Mouse (Mus musculus) testis, adult 2 months (tissue): Measurements from ENCODE around the gene Rsph6a. TPM values are rescaled to one million over a fixed set of nuclear protein-coding genes. Genes with fewer than 3 reads are reported as not detected.

Experiments used
- H3K27ac ChIP-seq: fragments of 200-500 bp; 2 replicates; pipeline ENCODE4 v1.5.1; 2012; ENCODE audit warnings: low read depth, low read length; ENCODE audit not compliant: control insufficient read depth, insufficient read depth
- H3K27me3 ChIP-seq: fragments of 200-500 bp; 2 replicates; pipeline ENCODE4 v1.6.1; 2012; ENCODE audit warnings: mild to moderate bottlenecking, low read length, moderate library complexity; ENCODE audit not compliant: control insufficient read depth, insufficient read depth
- H3K36me3 ChIP-seq: fragments of 200-500 bp; 2 replicates; pipeline ENCODE4 v1.6.1; 2012; ENCODE audit warnings: mild to moderate bottlenecking, low read length; ENCODE audit not compliant: control insufficient read depth, insufficient read depth
- H3K4me1 ChIP-seq: fragments of 200-500 bp; 2 replicates; pipeline ENCODE4 v1.6.1; 2012; ENCODE audit warnings: low read length; ENCODE audit not compliant: control insufficient read depth, insufficient read depth
- H3K4me3 ChIP-seq: fragments of 200-500 bp; 2 replicates; pipeline ENCODE4 v1.5.1; 2012; ENCODE audit warnings: low read depth, mild to moderate bottlenecking, low read length, moderate library complexity, mixed read lengths; ENCODE audit not compliant: control insufficient read depth
- CTCF ChIP-seq: fragments of 200-500 bp; IDR thresholded peaks from 2 replicates; pipeline ENCODE4 v1.5.1; 2012; ENCODE audit warnings: low read depth, mild to moderate bottlenecking, inconsistent platforms, low read length, moderate library complexity; ENCODE audit not compliant: control insufficient read depth, insufficient read depth, insufficient replicate concordance
- POLR2A ChIP-seq: fragments of 200-500 bp; IDR thresholded peaks from 2 replicates; pipeline ENCODE4 v1.6.1; 2012; ENCODE audit warnings: low read depth, mild to moderate bottlenecking, inconsistent platforms, low read length, moderate library complexity; ENCODE audit not compliant: control insufficient read depth
- polyA plus RNA-seq: library from polyadenylated mRNA; depleted of rRNA; stranded (reverse); fragments of >200 nt; gene quantifications from 2 replicates; pipeline ENCODE4 v1.2.3, GENCODE M21; 2012

Gene Rsph6a
- polyA plus RNA-seq, 1 experiment = 226 TPM

DNA sequence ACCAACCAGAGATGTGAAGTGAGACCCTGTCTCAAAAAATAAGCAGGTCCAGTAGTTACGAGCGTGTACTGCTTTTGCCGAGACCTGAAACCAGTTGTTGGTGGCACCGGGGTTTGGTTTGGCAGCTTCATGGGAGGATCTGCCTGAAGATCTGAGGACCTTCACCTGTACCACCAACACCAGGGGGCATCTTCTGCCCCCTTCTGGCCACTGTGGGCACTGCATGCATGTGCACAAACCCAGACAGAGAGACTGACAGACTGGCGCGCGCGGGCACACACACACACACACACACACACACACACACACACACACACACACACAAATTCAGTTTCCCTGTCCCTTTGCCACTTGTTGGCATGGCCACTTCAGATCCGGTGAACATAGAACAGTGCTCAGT, 19.0 kb downstream of the Rsph6a start:
- H3K27me3 ChIP-seq = no peaks in the 10 kb centered on the region
- no peaks in the 10 kb centered on the region for H3K36me3 ChIP-seq
- peaks cover 28% of the 10 kb centered on the region for H3K4me1 ChIP-seq
- no peak overlapping the region for H3K27ac ChIP-seq
- TF ChIP-seq POLR2A (no peak), CTCF (peak; percentile 92)
- no peak overlapping the region for H3K4me3 ChIP-seq

DNA sequence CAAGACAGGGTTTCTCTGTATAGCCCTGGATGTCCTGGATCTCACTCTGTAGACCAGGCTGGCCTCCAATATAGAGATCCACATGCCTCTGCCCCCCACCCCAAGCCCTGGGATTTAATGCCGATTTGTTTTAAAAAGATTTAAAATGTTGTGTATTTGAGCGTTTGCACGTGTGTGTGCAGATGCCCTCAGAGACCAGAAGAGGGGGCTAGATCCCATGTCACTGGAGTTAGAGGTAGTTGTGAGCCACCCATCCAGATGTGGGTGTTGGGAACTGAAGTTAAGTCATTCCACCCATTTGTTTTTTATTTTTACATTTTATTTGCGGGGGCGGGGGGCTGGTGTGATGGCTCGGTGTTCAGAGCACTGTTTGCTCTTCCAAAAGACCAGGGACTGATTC, 20.0 kb downstream of the Rsph6a start:
- H3K27ac ChIP-seq = no peak overlapping the region
- no peak for TF ChIP-seq CTCF
- no peak for TF ChIP-seq POLR2A
- H3K27me3 ChIP-seq = no peaks in the 10 kb centered on the region
- H3K4me1 ChIP-seq = peaks cover 28% of the 10 kb centered on the region
- no peaks in the 10 kb centered on the region for H3K36me3 ChIP-seq
- peak overlapping the region; percentile 93; the same call in 1 of the 2 replicates for H3K4me3 ChIP-seq

DNA sequence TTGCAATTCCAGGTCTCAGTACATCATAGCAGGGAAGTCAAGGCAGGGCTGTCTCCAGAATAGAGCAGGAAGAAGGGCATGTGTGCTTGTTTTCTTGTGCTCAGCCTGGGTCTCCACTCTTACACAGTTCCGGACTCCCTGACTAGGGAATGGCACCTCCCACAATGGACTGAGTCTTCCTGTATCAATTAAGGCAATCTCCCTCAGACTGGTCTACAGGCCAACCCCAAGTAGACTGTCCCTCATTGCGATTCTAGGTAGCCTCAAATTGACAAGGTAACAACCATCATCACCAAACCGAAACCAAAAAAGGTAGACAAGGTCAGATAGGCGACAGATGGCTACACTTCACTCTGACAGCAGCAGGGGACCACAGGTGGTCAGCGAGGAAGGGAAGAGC, 20.7 kb downstream of the Rsph6a start:
- no peaks in the 10 kb centered on the region for H3K36me3 ChIP-seq
- peak overlapping the region; percentile 93 for H3K4me3 ChIP-seq
- TF ChIP-seq CTCF (no peak), POLR2A (no peak)
- no peaks in the 10 kb centered on the region for H3K27me3 ChIP-seq
- peaks cover 28% of the 10 kb centered on the region for H3K4me1 ChIP-seq
- peak overlapping the region; percentile 96 for H3K27ac ChIP-seq

DNA sequence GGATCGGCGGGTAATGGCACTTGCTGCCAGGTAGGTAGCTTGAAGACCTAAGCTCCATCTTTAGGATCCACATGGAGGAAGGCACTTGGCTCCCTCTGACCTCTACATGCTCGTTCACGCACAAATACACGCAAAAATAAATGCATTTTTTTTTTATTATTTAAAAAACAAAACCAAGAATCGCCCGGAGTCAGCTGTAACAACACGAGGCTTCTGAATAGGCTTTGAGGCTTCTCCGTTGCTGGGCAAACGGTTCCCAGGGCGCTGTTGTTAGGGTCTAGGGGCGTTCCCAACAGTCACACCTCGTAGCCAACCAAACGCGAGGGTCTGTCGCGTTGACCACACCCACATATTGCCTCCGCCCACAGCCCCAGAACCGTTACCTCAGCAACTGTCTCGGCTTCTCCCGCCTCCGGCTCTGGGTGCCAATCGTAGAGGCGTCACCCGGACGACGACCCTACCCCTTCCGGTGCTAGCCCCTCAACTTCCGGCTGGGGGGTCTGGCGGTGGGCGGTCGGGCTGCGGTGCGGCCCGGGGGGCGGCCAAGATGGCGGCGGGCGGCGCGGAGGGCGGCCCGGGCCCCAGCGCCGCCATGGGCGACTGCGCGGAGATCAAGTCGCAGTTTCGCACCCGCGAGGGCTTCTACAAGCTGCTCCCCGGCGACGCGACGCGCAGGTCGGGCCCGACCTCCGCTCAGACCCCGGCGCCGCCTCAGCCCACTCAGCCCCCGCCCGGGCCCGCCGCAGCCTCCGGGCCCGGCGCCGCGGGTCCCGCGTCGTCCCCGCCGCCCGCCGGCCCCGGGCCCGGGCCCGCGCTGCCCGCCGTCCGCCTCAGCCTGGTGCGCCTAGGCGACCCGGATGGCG, 21.5 kb downstream of the Rsph6a start, which contains the start of gene Dmwd:
Gene Dmwd, plus strand, starts transcription at position 505 of the 863 bp plus-strand sequence.
- TF ChIP-seq CTCF (no peak), POLR2A (peak; percentile 81)
- Histone ChIP-seq H3K4me1 (peaks cover 28% of the 10 kb centered on the region), H3K27me3 (no peaks in the 10 kb centered on the region), H3K27ac (peak within 1 kb of the TSS; percentile 96), H3K4me3 (peak within 1 kb of the TSS; percentile 93), H3K36me3 (no peaks in the 10 kb centered on the region)

DNA sequence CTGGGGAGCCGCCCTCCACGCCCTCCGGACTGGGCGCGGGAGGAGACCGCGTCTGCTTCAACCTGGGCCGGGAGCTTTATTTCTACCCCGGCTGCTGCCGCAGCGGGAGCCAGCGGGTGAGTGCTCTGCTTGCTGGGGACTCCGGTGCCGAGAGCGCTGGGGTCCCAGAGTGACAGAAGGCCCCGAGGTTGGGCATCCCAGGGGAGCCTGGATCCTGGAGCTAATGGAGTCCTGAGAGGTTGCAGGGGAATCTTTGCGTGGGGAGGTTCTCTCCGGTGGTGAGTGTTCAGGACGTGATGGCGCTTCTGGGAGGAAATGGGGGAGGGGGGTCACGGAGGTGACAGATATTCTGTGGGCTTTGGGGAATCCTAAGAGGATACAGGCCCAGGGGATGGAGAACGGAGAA, 22.1 kb downstream of the Rsph6a start:
- Histone ChIP-seq H3K27ac (peak overlapping the region; percentile 82), H3K27me3 (no peaks in the 10 kb centered on the region), H3K4me1 (peaks cover 28% of the 10 kb centered on the region), H3K4me3 (peak overlapping the region; percentile 93), H3K36me3 (no peaks in the 10 kb centered on the region)
- TF ChIP-seq POLR2A (no peak), CTCF (no peak)

DNA sequence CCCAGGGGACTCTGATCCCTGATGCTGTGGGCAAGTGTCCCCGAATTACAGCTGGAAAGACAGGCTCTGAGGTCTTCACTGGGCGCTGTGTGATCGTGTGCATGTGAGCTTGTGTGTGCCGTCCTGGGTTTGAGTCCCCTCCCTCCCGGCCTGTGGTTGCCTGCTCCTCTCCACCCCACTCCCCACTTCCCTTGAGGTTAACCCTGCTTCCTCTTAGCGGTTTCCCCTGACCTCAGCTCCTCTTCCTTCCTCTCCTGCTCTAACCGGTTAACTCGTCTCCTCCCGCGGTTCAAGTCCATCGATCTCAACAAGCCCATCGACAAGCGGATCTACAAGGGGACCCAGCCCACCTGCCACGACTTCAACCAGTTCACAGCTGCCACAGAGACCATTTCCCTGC, 23.3 kb downstream of the Rsph6a start:
- TF ChIP-seq POLR2A (no peak), CTCF (no peak)
- H3K27ac ChIP-seq = no peak overlapping the region
- H3K4me3 ChIP-seq = no peak overlapping the region
- H3K27me3 ChIP-seq = no peaks in the 10 kb centered on the region
- no peaks in the 10 kb centered on the region; the same call in 1 of the 2 replicates for H3K36me3 ChIP-seq
- H3K4me1 ChIP-seq = peaks cover 28% of the 10 kb centered on the region

DNA sequence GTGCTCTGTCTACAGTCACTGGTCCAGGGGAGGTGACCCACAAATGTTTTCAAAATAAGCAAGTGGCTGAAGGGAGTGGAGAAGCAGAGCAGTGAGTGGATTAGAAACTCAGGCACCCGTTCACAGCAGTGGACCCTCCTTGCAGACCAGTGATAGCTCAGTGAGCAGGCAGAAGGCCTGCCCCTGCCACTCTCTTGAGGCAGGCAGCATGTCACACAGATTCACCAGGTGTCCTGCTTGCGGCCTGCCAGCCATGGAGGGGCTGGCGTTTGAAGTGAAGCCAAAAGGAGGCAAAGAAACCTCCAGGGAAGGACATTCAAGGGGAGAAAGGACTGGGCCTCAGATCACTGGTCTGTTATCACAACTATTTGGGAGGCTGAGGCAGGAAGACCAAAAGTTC, 24.2 kb downstream of the Rsph6a start:
- H3K27me3 ChIP-seq = no peaks in the 10 kb centered on the region
- TF ChIP-seq POLR2A = no peak
- TF ChIP-seq CTCF = no peak
- no peaks in the 10 kb centered on the region; the same call in 1 of the 2 replicates for H3K36me3 ChIP-seq
- H3K4me3 ChIP-seq = no peak overlapping the region
- H3K4me1 ChIP-seq = peaks cover 20% of the 10 kb centered on the region
- H3K27ac ChIP-seq = 0 out of 2 replicates have a peak overlapping the region, but pooled peaks have one; percentile 8
